Mouse (Mus musculus): ENCODE data around the gene Fkbp8.

DNA sequence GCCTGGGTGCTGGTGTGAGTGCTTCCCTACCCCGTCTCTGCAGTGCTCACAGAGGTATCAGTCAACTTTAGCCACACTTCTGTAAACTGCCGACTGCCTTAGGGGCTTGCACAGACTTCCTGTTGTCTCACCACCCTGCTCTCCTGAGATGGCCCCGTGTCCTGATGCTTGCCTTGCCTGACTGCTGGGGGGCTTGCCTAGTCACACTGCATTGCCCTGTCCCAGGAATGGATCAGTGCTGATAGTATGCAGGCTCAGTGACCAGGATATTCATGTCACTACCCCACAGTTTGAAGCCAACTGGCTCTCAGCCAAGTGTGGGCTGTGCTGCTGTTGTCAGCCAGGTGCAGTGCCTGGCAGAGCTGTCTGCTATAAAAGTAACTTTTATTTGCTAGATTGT, 38.0 kb downstream of the Fkbp8 start:
- TF ChIP-seq POLR2A (IDR thresholded peaks at IDR 0.05; ENCODE audit: insufficient read depth, low read depth, low read length) (no peak), EP300 (IDR thresholded peaks at IDR 0.05; ENCODE audit: insufficient read depth, low read depth, low read length) (0 out of 2 replicates have a peak, but pooled peaks have one; percentile 31)
